Mouse (Mus musculus) frontal cortex, postnatal 36 days (tissue): ENCODE results near the gene Gm28557.
"Not testable (repeated sequence)": the region's sequence is repeated elsewhere in the genome, so short reads cannot be mapped to it uniquely, and the experiment has no call there.

Experiments
- DNase-seq, 2 experiments: peaks; one replicate each; pipeline ENCODE4 v3.0.0; 2022; ENCODE audit warnings: low spot score in 2 of 2

Gene Gm28557

GRCm38 (mm10) chr13:67108194-67108820 lies at the start of gene Gm28557:
Gm28557 (minus strand) TSS chr13:67108604.
- peak; percentile 89 to 98 for DNase-seq

- DNase-seq: peak; percentile 85 to 95
Measured at GRCm38 (mm10) chr13:67128038-67128721, 19.8 kb upstream of the Gm28557 start.

DNA sequence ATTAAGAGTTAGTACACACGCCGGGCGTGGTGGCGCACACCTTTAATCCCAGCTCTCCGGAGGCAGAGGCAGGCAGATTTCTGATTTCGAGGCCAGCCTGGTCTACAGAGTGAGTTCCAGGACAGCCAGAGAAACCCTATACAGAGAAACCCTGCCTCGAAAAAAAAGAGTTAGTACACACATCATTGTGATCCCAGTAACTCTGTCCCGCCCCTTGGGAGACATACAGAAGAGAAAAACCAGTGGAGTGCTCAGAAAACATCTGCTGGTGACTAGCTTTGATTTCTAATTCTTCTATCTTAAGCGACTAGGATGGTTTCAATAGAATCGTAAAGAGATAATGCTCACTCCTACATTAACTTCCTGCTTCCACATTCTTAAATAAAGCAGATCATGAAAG lies 19.1 kb upstream of the Gm28557 start:
- DNase-seq: not testable (repeated sequence)

DNA sequence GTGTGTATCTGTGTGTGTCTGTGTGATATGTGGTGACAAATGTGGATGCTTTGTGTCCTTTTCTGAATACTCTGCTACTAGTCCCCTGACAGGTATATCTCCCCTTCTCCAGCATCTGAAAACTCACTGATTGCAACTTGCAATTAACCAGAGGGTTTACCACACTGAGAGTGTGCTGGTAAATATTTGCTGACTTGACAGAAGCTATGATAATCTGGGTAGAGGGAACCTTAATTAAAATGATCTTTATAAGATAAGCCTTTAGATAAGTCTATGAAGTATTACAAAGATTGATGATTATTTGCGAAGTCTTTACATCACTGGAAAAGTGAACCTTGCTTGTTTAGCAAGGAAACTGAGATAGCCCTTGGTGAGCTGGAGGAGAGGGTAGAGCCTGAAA lies 16.1 kb upstream of the Gm28557 start:
- no peak for DNase-seq

- DNase-seq: not testable (repeated sequence)
Measured at GRCm38 (mm10) chr13:67121360-67121759, 13.0 kb upstream of the Gm28557 start, which contains the start of gene Zfp759. Zfp759 (plus strand) TSS chr13:67121660.

- DNase-seq: not testable (repeated sequence)
Measured at GRCm38 (mm10) chr13:67116163-67116562, 7.8 kb upstream of the Gm28557 start, which contains the start of gene Rslcan18. Rslcan18 (minus strand) TSS chr13:67116263.

DNA sequence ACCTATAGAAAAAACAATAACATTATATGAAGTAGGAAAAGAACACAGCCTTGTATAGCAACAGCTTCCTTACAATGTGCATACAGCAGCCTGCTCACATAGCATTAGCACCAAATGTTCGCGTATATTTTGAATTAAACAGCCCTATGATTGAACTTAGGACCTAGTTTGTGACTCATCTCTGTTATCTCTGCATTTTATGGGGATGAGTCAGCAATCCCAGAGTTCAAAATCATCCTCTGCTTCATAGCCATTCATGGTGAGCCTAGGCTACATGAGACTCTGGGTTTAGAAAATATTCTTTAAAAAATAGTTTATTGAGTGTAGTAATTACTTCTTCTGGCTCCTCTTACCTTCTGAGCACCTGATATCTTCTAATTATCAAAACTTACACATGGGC lies 4.9 kb upstream of the Gm28557 start:
- DNase-seq: no peak

DNA sequence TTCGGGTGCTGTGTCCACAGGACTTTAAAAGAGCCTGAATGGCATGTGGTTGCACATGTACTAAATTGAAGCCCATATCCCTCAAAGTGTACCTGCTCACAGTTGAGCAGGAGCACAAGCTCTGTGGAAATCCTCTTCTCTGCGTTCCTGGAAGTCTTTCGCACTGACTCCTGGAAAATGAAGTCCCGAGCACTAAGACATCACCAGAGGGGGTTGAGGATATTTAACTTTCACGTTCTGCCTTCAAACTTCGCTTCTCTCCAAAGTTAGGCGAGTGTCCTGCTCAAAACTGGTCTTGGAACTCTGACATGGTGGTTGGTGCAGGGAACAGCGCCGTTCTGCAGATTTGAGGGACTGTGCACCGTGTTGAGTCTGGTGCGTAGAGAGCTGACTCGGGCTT lies 3.7 kb upstream of the Gm28557 start:
- peak; percentile 26 to 48 for DNase-seq

GRCm38 (mm10) chr13:67108821-67109206 lies 410 bp upstream of the Gm28557 start:
- no peak for DNase-seq

DNA sequence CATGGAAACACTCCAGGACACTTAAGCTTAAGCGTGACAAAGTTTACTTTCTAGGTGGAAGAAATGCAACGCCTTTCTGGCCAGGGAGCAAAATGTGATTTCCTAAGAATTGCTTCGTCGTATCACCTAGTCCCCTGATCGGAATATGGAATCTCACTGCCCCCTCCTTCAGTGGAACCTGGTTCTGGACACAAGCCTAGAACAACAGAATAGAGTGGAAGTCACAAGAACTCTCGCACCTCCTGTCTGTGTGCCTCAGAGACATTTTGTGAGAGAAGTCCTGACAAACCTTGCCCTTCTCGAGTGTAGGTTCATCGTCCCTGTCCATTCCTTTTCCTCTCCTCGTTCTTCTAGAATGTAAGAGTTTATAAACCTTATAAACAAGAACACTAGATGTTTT lies 723 bp downstream of the Gm28557 start:
- no peak for DNase-seq

GRCm38 (mm10) chr13:67097876-67098275 lies 10.5 kb downstream of the Gm28557 start, which contains the start of gene Zfp708:
Zfp708 (minus strand) TSS chr13:67097976.
- DNase-seq: no peak

GRCm38 (mm10) chr13:67090154-67090553 lies 18.2 kb downstream of the Gm28557 start:
- no peak for DNase-seq

GRCm38 (mm10) chr13:67081946-67082345 lies 26.5 kb downstream of the Gm28557 start:
- DNase-seq: no peak

DNA sequence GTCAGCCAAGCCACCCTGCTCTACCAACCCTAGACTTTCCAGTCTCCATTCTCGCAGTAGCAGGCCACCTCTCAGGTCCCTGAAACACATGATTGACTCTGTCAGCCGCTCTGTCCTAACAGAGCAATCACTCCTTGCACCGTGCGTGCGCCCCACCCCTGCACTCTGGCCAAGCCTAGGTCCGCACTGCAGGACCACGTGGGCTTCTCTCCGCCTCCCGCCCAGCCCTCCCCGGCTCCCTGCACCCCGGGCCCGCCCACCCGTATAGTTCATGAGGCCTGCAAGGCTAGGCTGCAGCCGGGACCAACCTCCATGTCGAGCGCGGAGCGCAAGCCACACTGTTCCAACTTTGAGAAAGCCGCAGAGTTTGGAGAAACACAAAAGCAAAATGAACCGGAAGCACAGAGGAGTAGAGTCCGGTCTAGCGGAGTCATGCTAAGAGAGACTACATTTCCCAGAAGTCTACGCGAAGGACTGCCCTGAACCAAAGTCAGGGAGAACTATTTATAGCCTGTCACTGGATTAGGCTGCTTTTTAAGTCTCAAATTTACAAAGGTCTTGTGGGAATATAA lies 27.2 kb downstream of the Gm28557 start:
- DNase-seq: peak; percentile 69 to 75

- no peak for DNase-seq
Measured at GRCm38 (mm10) chr13:67077244-67077643, 31.2 kb downstream of the Gm28557 start.

DNA sequence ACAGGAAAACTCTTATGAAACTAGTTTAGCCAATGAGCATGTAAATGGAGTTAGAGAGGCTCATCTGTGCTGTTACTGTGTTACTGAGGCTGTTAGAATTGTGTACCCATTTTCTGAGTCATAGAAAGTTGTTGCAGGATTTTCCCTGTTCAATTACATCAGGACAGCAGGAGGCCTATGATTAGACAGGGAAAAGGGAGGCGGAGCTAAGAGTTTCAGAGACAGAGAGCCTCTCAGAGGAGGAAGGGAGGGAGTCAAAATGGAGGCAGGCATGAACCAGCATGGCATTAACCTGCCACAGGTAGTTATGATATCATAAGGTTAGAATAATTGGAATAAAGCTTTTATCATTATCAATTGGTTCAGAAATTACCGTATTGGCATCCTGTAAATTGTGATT lies 35.6 kb downstream of the Gm28557 start:
- no peak for DNase-seq

DNA sequence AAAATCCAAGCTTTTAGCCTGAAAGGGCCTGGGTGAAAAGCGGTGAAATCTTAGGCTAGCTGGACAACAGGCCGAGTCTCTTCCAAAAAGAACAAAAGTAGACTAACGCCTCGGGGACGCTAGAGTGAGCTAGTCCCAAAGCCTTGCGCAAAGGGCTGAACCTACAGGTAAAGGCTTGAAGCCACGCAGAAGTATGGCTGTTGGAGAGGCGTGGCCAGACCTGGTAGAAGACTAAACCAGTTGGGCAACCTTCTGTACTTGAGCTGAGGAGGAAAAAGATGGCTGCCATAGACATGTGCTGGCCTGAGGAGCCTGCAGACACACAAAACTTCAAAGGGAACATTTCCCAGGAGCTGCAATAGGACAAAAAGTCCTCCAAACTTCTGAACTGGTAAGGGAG lies 43.0 kb downstream of the Gm28557 start:
- DNase-seq: no peak

- DNase-seq: no peak
Measured at GRCm38 (mm10) chr13:67062427-67062826, 46.0 kb downstream of the Gm28557 start.

DNA sequence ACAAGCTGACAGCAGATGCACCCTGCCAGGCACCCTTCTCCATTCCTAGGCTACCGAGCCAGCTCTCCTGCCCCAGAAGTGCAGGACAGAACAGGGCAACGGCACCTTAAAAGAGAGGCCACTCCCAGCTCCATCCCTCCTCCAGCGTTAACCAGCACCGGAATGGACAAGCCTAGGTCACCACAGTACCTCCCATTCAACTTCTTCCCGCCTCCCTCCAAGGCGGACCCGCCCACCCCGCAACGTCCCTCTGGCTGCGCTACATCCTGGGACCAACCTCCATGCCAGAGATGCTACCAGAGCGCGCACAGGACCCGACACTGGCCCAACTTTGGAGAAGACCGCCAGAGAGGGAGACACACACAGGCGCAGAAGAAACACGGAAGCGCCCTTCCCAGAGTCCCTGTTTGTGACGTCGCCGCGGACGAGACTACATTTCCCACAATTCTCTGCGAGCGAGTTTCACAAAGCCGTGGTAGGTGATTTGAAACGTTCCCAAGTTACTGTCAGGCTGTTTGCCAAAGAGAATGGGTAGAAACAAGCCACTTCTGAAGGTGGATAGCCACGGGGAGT lies 47.5 kb downstream of the Gm28557 start, which contains the start of gene Zfp712:
Zfp712 (minus strand) TSS at position 385 of the 573 bp plus-strand sequence.
- DNase-seq: peak; percentile 92 to 97

DNA sequence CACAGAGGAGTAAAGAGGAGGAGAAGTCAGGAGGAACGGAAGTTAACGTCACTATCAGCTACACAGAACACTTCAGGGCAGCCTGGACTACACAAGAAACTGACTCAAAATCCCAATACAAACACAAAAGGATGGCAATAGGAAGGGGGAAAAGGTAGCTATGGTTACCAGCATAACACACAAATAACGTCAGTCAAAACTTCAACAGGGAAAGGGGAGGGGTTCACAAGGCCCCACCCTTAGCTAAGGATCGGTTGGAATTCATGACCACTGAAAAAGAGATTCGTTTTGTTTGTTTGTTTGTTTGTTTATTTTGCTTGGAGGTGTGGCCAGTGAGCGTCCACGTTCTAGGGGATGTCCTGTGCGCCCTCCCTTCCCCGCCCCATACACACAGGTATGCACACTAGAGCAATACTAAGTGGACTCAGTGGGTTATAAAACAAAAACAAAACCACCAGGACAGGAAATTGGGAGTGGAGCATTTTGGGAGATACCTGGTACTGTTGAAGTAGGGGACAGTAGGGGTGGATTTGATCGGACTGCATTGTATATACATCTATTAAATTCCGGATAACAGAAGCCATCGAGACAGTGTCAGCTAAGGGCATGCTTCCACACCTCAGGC lies 48.1 kb downstream of the Gm28557 start:
- DNase-seq: no peak
